Mouse (Mus musculus): ENCODE measurements around the gene Adam19.
"Not testable (repeated sequence)": the region's sequence is repeated elsewhere in the genome, so short reads cannot be mapped to it uniquely, and the experiment has no call there.

Gene Adam19

GRCm38 (mm10) chr11:46131022-46131986, 75.5 kb downstream of the Adam19 start:
- DNase-seq (ENCODE audit: low spot score) = no peak

DNA sequence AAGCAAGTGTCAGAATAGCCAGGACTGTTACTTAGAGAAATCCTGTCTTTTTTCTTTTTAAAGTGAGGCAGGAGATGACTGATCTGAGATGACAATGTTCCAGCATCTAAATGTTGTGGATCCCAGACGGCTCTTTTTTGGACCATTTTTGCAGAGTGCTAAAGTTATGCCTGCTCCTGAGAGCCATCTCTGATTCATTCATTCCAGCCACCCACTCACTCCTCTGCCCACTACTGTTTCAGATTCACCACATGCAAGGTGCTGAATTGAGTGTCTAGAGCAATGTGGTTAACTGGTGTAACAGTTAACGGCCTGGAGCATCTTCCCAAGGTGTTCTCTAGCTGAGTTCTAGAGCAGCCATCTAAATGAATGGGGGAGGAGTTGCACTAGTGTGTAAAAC, 79.1 kb downstream of the Adam19 start:
- DNase-seq (ENCODE audit: low spot score) = no peak

DNA sequence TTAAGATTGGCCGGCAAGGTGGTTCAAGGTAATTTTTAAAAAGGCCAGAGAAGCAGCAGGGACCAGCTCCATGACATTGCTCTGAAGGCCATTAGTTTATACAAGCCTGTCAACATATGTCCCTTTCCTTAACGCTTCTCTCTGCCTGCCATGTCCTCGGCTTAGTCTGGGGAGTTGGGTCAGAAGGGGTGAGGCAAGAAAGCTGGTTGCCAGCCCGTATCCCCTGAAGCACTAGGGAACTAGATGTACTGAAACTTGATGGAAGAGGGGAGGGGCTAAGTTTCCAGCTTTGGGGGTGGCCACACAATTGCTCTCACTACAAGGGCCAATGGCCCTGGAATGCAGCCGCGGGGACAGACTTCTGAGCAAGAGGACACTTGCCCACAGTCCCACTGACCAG, 87.5 kb downstream of the Adam19 start:
- no peak for DNase-seq (ENCODE audit: low spot score)

- DNase-seq (ENCODE audit: low spot score) = no peak
Observed at GRCm38 (mm10) chr11:46145163-46145875, 89.5 kb downstream of the Adam19 start.

GRCm38 (mm10) chr11:46146619-46147018, 90.8 kb downstream of the Adam19 start:
- DNase-seq (ENCODE audit: low spot score) = no peak

GRCm38 (mm10) chr11:46156945-46157344, 101.2 kb downstream of the Adam19 start:
- no peak for DNase-seq (ENCODE audit: low spot score)

- no peak for DNase-seq (ENCODE audit: low spot score)
Observed at GRCm38 (mm10) chr11:46157462-46157861, 101.7 kb downstream of the Adam19 start.

DNA sequence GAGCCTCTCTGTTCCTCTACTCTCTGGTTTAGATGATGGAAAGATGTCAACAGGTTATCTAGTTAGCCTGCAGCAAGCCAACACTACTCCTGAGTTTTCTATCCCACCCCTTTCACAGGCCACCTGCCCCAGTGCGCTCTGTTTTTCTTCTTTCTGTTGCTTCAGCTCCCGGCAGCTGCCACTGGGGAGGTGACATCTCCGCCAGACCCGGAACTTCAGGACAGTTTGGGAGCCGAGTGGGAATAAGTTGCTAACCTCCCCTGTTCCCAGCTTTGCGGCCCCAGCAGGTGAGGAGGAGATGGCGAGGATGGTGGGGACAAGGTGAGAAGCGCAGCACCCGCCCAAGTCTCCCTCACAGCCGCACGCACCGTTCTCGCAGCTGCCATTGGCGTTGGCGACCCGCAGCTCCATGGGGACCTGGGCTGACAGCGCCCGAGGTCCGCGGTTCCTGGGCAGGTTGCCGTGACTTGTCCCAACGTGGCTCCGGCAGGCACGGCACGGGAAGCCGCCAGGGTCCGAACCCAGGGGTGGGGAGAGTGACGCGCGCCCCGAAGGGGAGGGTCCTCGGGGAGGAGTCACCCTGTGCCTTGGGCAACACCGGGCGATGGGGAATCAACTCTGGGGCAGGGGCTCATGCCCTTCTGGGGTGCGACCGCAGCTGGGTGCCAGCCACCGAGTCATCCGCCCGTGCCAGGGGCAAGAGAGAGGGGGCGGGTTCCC, 110.2 kb downstream of the Adam19 start, which contains the start of gene Nipal4:
TSS of gene Nipal4 (minus strand) at position 643 of the 720 bp plus-strand sequence.
- DNase-seq (ENCODE audit: low spot score) = peak; percentile 25

DNA sequence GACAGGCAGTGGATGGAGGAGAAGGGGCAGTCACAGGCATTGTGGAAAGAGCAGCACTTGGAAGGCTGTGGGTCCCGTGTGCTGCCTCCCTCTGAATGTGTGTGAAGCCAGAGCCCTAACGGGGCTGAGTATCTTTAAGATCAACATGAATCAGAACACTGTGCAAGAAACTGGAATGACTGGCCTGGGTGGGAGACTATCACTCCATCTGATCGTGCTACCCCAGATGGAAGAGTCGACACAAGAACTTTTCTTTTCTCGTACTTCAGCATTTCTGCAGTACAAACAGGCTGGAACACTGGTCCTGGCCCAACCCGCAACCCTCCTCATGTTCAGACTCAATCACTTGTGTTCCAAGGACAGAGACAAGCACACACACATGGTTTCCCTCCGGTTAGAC, 112.7 kb downstream of the Adam19 start:
- no peak for DNase-seq (ENCODE audit: low spot score)

DNA sequence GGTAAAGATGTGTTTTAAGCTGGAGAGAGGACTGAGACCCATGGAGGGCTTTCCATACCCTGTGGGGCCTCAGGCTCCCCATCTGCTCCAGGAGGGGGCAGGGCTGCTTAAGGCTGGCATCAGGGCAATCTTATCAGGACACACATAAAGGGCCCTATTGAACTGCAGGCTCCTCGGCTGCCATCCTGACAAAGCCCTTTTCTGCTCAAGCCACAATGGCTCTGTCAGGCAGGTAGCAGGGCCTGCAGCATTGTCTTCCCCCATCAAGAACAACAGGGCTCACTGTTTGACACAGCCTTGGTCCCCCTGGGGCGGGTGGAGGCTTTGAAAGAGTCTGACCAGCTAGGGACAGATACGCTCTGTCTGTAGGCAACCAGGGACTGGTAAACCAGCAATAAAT, 114.1 kb downstream of the Adam19 start:
- DNase-seq (ENCODE audit: low spot score) = no peak

DNA sequence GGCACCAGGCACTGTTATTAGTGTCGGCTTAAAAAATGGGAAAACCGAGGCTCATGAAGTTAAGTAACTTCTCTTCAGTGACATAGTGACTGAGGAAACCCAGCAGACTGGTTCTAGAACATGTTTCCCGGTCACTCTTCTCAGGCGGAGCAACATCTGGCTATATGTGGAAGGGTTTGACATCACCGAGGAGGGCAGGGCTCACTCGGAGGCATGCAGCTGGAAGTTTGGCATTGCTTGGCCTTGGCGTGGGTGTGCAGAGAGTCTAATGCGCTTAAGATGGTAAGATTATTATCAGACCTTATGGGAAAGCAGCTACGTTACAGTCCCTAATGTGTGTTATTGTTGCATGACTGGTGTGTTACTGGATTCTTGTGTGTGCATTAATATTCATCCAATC, 116.3 kb downstream of the Adam19 start:
- DNase-seq (ENCODE audit: low spot score) = no peak

DNA sequence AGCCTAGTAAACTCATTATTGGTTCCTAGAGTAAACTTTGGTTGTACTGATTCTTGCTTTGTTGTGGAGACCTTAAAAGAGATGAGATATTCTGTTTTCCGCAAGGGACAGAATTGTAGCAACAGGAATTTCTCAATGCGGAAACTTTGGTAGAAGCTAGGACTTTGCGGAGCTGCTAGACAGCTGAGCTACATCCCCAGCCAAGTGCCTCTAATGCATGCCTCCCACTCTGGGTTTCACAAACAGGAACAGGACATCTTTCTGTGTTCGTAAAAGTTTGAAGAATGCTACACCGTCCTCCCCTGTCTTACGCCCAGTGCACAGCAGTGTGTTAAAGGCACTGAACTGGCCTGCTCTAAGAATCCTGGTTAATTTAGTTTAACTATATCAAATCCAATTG, 120.4 kb downstream of the Adam19 start:
- no peak for DNase-seq (ENCODE audit: low spot score)

GRCm38 (mm10) chr11:46177246-46178043, 121.7 kb downstream of the Adam19 start:
- DNase-seq (ENCODE audit: low spot score) = no peak

GRCm38 (mm10) chr11:46182031-46182430, 126.2 kb downstream of the Adam19 start:
- not testable (repeated sequence) for DNase-seq (ENCODE audit: low spot score)

DNA sequence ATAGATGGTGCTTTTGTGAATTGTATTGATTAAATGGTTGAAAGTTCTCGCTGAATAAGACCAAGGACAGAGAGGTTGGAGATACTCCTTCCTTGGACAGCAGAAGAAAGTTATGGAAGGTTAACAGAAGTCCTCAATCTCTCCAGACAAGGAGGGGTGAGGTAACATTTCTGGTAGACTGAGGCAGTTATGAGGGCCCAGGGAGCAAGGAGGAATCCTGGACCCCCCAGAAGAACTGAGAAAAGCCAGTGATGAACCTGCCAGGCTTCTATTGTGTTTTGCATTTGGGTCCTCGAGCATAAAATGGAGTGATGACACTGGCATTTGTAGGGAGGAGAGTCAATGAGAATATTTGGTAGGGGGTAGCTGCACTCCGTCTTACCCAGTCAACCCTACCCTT, 129.2 kb downstream of the Adam19 start:
- no peak for DNase-seq (ENCODE audit: low spot score)

DNA sequence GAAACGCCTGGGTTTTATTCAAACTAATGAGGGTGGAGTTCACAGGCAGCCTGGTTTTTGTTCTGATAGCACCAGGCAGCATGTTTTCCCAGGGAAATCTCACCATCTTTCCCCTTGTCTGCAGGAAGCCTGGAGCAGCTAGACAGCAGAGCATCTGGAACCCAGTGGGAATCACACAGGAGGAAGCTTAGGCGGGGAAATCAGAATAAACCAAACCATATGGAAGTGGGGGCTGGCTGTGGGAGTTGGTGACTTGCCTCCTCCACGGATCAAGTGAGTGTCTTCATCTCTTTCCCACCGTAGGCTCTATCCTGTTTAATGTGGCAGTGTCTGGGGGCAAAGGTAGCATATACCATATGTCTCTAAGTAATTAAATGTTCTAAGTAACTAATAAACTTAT, 129.7 kb downstream of the Adam19 start:
- no peak for DNase-seq (ENCODE audit: low spot score)

DNA sequence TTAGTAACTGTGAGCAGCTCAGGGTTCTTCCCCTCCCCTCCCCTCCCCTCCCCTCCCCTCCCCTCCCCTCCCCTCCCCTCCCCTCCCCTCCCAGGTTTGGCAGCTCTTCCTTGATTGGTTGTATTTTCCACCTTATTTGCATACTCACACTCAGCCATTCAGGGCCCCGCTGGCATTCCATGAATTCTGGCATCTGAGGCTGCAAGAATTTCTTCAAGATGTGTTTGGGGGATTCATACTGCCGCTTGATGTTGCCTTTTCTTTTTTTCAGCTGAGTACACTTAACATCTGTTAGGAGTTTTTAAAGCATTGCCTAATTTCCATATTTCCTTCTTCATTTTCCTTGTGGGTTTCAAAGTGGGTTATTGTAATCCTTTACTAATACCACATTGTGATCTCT, 132.5 kb downstream of the Adam19 start:
- no peak for DNase-seq (ENCODE audit: low spot score)

DNA sequence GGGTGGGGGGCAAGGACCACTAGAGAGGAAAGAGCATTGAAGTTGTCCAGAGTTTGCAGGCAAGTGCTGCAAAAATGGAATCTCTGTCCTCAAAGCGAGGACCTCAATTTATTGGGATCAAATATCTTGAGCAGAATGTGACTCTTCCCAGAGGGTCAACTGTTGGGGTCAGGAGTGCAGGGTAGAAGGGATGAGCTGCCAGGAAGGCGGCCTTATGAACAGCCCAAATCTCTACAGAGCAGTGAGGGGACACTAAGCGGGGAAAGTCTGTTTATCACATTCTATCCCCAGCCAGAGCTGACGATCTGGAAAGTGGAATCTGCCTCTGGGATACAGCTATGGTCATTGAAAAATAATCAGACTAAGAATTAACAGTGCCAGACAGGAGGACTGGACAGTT, 138.4 kb downstream of the Adam19 start:
- no peak for DNase-seq (ENCODE audit: low spot score)
